Mouse (Mus musculus) skeletal muscle tissue, adult 2 months (tissue): ENCODE data around the gene R3hdm4.

ENCODE experiments used
- DNase-seq: peaks from one replicate; pipeline ENCODE4 v3.0.0-alpha.2; 2012; ENCODE audit warnings: low read depth, low spot score

Gene R3hdm4

DNA sequence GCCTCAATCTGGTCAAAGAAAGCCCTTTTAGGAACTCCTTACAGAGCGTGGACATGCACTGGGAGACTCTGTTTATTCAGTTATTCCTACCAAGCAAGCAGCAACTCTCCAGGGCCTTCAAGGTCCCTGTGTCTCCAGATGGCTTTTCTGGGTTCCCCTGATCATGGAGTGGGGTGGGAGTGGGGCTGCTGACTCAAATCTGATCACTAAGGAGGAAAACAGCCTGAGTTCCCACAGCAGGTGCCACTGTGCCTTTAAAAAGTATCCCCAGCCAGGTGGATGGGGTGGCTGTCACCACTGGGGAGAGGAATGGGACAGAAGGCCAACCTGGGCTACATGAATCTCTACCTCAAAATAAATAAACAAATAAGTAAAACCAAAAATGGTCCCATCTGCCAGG, 22.0 kb upstream of the R3hdm4 start:
- DNase-seq: no peak

DNA sequence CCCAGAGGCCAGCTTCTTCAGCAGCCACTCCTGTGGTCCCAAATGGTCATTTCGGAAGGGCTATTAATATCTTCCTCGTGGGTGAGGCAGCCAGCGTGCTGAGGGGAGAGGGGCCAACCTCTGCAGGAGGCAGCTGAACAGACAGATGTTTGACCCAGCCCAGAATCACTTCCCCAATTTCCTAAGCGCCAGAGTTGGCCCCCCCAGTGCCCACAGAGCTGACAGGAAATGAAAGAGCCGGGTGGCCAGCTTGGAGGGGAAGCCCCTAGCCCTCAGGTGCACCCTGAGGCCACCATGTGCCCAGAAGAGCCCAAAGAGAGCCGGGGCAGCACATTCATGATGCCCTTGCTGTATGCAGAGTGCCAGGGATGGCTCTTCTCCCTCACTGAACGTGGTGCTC, 19.7 kb upstream of the R3hdm4 start:
- DNase-seq: no peak

DNA sequence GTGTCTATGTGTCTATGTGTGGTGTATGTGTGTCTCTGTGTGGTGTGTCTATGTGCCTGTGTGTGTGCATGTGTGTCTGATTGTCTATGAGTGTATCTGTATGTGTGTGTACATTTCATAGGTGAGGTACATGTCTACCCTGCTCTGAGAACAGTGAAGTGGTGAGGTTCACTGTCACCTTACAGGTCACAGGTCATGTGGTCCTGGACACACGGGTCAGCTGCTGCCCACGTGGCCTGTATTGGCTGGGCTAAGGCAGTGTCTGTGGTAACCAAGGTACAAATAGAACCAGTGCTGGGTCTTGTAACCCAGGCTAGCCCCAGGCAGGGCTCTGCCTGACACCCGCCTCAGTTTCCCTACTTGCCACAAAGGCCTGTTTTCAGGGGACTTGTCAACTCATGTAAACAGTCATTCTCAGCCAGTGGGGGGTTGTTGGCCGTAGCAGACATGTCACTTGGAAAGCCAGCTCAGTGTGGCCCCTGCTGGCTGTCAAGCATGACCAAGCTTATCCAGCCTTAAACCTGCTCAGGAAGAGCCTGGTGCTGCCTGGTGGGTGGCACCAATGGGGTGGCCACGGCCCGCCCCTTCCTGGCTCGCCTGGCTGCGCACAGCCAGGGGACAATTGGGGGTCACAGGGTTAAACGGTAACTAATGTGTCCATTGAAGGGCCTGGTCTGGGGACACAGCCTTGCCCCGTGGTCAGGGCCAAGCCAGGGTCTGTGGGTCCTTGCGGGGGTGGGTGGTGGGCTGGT, 16.9 kb upstream of the R3hdm4 start:
- DNase-seq: no peak

DNA sequence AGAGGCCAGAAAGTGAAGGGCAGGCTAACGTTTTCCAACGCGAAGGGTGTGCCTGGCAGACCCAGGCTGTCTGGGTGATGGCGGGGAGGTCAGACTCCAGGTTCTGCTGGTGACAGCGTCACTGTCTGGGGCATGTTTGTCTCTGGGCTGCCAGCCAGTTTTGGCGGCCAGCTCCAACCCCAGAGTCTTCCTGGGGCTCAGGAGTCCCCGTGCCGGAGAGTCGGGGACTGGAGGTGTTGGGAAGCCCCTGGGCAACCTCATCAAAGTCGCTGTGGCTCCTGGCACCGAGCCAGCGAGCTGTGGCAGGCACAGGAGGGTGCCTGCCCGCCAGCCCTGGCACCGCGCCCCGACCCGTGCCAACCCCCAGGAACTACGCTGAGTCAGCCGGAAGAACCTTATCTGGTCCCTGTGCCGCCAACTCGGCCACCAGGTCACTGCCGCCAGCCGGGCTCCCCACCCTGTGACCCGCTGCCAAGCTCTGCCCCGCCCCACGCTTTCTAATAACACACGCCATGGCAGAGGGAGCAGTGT, 16.0 kb upstream of the R3hdm4 start:
- DNase-seq: peak; percentile 75

DNA sequence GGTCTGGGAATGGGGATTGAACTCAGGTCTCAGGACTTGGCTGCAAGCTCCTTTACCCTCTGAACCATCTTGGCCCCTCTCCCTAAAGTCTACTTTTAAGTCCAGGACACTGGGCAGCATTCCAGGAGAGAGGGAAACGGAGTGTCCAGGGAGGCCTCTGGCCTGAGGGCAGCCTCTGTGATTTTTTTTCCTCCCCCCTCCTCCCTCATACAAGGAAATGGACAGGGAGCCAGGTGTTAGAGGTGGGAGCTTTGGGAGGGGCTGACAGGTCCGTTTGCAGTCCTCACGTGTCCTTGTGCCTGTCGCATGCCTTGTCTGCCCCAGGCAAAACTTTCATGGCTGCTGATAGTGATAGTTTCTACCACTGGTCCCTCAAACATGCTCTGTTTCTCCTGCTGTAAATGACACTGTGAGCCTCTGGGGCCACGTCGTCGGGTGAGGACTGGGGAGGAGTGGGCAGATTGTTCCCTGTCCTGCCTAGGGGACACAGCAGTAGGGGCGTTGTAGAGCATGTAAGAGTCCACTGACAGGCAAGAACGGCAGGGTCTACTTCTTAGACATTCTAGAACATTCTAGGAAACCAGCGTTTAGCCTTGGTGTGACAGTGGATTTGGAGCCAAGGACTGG, 15.4 kb upstream of the R3hdm4 start:
- DNase-seq: no peak

DNA sequence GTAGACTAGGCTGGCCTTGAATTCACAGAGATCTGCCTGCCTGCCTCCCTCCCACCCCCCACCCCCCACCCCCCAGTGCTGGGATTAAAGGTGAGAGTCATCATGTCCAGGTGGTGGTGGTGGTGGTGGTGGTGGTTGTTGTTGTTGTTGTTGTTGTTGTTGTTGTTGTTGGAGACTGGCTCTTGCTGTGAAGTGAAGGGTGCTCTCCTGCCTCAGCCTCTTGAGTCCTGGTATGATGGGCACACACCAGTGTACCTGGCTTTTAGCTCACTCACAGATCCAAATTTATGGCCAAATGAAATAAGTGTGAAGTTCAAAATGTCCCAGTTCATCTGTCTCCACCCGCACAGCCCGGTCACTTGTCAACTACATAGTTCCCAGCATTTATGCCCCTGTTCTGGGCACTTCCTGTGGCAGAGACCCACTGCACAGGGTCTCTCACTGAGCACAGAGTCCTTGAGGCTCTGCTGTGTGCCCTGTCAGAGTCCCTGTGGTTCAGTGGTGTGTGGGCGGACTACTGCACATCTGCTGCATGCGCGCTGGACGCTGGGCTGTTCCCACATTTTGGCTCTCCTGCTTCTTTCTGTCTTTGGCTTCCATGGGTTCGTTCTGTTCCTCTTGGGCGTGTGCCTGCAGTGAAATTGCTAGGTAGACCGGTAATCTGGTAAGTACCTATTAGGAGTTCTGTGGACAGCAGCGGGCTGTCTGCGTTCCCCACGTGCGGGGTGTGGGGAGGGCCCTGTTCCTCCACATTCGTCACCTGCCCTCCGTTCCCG, 14.0 kb upstream of the R3hdm4 start:
- DNase-seq: no peak

DNA sequence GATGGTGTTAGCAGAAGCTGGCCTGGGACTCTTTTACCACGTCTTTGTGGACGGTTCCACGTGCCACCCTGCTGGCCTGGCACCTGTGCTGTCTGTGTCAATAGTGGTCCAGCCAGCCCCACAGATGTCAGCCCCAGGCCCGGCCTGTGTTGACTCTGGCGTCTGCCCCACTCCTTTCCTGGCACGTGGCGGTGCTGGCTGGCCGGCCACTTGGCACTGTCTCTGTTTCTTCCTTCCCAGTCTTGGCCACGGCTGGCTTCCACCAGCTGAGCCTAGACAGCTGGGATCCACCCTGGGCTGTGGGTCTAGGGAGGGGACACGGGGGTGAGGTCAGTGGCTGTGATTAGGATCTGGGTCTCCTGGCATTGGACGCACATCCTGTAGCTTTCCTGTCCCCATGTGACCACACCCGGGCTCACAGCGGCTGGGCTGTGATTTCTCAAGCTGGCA, 13.3 kb upstream of the R3hdm4 start:
- DNase-seq: peak; percentile 97

DNA sequence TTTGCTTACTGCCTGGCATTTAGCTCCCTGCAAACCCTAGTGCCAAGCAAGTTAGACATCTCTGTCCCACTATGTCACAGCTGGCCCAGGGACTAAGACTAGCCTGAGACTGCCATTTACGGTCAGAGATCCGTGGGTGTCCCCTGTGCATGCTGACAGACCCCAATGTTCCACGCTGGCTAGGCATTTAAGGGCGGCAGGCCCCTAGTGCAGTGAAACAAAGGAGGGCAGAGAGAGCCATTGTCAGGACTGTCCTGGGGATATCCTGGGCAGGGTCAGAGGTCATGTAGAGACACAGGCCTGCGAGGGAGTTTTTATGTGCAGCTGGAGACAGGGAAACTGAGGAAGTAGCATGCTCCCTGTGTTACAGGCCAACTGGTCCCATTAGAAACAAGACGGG, 12.9 kb upstream of the R3hdm4 start:
- no peak for DNase-seq

DNA sequence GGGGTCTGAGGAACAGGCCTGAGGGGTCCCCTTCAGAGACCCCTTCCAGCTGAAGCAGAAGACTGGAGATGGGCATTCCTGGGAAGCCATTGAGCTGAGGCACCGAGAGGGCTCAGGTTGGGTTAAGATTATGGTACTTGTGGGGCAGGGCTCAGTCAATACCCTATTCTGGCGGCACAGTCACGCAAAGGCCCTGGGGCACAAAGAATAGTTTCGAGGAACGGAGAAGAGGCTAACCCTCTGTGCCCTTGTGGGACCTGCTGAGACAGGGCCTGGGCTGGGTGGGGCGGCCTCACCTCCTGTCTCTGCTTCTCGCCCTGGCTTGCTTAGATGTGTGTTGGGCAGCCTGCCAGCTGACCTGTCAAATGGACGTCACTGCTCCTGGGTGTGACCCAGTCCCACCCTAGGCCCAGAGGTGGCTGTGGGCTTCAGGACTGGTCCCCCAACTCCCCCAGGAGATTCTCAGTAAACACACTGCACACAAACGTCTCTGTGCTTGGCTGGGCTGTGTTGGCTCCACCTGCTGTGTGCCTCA, 12.2 kb upstream of the R3hdm4 start:
- no peak for DNase-seq

DNA sequence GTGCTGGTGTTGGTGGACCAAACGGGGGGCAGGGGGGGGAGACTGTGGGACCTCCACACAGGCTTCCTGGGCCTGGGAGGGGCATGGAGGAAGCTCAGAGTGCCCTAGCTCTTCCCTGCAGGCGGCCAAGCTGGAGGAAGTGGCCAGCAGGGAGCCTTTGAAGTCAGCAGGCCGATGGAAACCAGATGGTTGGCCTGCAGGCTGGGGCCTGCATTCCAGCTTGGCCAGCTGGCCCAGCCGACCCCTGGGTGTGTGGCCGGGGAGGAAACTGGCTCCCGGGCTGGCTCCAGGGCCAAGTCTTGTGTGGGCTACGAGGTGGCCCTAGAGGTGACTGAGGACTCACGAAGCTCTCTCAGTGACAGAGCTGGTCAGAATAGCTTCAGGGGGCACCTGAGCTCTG, 11.7 kb upstream of the R3hdm4 start:
- DNase-seq: peak; percentile 79

DNA sequence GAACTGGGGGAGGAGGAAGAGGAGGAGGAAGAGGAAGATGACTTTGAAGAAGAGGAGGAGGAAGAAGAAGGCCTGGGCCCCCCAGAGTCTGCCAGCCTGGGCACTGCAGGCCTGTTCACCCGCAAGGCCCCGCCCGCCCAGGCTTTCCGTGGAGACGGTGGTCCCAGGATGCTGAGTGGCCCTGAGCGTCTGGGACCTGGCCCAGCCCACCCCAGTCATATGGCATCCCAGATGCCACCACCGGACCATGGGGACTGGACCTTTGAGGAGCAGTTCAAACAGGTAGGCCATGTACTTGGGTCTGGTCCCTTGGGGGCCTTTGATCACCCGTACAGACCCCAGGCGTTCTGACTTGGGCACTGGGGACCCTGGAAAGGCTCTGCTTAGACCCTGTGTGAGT, 10.8 kb upstream of the R3hdm4 start:
- DNase-seq: no peak

DNA sequence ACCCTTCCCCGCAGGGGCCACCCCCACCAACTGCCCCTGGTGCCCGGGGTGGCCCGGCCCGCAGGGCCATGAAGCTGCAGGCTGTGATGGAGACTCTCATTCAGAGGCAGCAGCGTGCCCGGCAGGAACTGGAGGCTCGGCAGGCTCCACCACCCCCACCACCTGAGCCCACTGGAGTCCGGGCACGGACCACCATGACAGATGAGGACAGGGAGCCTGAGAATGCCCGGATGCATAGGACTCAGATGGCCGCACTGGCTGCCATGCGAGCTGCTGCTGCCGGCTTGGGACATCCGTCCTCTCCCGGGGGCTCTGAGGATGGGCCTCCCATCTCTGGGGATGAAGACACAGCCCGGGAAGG, 9.8 kb upstream of the R3hdm4 start:
- no peak for DNase-seq

DNA sequence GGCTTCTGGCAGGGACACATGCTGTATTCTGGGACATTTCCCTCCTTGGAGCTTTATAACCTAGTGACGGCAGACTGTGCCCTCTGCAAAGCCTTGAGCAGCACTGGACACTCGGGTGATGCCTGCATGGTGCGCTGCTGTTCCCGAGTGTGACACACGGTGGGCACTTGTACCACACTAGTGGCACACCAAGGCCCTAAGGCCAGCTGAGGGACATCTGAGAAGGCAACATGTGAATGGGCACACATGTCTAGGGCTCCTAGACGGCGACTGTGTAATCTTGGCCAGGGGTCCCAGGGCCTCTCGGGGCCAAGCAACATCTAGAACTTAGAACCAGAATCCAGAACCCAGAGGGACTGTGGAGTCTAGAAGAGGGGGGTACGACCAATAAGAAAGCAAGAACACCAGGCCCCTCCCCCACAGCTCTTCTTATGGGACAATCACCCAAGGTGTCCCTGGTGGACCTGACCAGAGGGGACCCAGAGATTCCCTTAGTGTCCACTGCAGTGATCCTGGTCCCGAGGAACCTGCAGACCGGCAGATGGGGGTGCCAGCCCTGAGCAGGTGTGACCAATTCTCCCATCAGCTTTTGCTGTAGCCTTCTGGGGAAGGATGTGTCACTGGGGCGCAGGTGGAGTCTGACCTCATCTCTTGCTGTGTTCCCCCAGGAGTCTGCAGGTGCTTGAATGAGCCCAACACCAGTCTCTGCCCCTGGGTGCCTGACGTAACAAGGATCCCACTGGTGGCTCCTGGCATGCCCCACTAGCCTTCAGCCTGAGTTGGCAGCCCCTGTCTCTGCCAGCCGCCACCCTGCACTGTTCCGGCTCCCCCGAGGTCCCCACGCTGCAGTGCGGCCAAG, 9.2 kb upstream of the R3hdm4 start:
- no peak for DNase-seq

DNA sequence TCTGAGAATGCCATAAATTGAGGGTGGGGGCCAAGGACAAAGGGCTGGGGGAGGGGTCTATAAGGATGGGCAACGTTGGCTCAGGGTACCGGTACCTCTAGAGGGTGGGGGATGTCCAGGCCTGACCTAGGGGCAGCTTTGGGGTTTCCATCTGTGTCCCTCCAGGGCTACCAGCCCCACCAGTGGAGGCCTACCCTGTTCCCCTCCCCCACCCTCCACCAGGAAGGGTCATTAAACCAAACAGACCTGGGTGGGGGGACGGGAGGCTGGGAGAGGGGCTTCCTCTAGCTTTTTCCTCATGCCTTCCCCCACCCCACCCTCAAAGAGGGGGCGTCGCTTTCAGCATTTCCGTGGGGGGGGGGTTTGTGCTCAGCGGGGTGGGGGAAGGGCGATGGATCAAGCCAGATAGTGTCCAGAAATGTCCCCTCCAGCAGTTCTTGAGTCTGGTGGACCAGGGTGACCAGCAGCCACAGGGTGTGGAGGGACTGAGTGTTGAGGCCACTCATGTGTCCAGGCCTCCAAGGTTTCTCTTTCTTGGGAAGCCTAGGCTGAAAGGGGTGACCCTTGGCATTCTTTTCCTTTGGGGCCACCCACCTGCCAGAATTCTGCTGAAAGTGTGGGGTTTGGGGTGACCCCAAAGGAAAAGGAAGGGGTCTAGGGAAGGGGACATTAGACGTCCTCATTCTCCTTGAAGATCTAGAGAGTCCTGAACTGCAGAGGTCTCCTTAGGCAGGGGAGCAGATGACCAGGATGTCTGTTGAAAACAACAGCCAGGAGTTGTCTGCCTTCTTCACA, 8.1 kb upstream of the R3hdm4 start:
- DNase-seq: no peak

DNA sequence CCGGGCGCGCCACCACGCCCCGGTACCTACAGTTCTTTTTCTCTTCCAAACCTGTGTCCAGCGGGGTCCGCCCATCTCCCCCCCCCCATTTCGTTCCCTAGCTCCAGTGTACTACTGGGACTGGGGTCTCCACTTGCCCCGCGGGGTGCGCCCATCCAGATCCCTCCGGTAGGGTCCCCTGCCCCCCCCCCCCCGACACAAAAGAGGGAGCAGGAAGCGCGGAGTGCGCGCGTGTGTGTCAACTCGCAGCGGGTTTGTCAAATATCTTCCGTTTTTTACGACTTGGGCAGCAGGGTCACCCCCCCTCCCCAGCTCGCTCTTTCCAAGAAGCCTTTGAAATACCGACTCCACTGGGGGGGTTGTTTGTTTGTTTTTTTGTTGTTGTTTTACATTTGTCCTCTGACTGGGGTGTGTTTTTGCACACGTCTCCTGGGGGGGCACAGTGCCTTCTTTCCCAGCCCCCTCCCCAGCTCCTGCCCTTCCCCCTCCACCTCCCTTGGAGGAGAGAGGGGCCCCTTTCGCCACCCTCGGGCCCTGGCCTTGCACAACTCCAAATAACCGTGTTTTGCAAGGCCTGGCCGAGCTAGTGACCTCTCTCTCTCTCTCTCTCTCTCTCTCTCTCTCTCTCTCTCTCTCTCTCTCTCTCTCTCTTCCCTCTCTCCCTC, 7.2 kb upstream of the R3hdm4 start:
- no peak for DNase-seq

DNA sequence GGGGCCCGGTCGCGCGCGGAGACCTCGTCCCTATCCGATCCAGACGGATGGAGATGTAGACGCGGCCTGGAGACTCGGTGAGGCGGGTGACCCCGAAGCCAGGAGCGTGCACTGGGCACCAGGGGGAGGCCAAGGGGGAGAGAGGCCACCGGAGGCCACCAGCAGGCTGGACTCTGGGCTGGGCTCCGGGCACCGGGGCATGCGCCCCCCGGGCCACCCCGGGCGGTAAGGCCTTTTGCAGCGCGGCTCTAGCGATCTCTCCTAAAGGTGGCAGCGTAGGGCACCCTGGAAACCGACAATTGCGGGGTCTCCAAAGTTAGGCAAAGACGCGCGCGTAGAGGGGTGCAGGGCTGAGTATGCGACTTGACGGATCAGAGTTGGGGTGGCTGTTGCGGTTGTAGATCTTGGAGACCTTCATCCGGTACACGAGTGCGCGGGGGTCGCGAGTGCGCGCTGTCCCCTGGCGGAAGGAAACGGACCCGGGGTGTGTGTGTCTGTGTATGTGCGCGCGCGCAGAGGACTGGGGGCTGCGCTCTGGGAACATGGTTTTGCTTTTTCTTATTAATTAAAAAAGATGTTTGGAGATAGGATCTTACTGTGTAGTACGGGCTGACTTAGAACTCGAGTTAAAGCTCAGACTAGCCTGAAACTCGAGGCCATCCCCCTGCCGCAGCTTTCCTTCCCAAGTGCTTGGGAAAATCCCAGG, 6.5 kb upstream of the R3hdm4 start:
- DNase-seq: no peak

DNA sequence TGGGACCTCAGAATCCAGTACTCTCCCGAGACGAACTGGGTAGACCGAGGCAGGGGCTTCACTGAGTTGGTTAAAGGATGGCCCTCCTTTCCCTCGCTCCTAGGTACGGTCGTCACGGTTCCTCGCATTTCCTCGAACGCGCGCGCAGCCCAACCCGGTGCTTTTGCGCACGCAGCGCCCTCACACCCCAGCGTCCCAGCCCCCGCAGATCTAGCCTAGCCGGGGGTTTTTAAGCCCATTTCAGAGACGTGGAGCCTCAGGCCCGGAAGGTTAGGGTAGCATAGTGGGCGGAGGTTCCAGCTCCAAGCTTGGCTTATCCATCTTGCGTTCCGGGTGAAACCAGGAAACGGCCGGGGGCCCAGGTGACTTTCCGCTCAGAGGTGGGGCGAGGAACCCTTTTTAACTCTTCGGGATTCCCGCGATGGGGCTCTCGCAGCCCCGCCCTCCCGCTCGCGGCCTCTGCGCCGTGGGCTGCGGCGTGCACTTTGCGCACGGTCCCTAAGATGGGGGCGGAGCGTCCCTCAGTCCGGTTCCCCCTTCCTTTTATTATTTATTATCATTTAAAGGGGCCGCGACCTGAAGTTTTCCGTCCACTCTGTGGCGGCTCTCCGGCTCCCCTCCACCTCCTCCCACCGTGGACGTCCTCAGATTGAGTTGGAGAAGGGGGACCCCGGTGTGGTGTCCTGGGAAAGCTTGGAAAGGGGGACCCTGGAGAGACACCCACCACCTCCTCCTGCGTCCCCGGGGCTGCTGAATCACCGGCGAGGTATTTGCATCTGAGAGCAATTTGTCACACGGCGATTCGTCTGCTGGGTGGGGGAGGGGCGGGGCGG, 5.7 kb upstream of the R3hdm4 start, which contains the start of gene Arid3a:
Arid3a (plus strand) TSS at position 553 of the 833 bp plus-strand sequence.
- DNase-seq: peak; percentile 77

DNA sequence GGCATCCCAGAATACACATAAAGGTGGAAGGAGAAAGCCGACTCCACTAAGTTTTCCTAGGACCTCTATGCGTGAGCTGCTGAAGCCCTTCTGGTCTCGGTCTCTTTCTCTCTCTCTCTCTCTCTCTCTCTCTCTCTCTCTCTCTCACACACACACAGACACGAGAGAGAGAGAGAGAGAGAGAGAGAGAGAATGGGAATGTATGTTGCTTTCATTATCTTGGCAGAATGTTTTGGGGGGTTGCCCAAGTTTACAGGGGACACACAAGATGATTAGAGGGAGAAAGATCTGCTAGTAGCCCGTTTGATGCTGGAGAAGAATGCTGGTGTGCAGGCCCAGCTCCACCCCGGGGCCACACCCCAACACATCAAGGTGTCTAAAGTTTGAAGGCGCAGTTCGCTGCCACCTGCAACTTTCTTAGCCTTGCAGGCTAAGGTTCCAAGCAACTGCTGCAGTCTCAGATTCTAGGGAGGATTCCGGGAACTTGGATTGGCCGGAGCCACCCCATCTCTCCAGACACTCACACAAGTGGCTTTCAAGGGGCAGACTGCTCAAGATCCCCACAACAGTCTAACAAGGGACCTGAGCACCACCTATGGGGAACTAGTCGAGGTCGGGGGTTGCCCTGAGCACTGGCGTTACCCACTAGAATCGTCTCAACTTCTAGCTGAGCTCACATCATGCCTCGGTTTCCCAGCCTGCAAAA, 4.9 kb upstream of the R3hdm4 start:
- no peak for DNase-seq
